Mouse (Mus musculus): ENCODE measurements around the gene Mnx1.
"Not testable (repeated sequence)": the region's sequence is repeated elsewhere in the genome, so short reads cannot be mapped to it uniquely, and the experiment has no call there.

Mnx1 gene

GRCm38 (mm10) chr5:29470271-29470670 is 8.0 kb downstream of the Mnx1 start:
- DNase-seq (ENCODE audit: inconsistent age in 2 of 2, low spot score in 1 of 2) = no peak

GRCm38 (mm10) chr5:29469501-29469900 is 8.8 kb downstream of the Mnx1 start:
- DNase-seq (ENCODE audit: inconsistent age in 2 of 2, low spot score in 1 of 2) = no peak

- DNase-seq (ENCODE audit: inconsistent age in 2 of 2, low spot score in 1 of 2) = no peak
Measured at GRCm38 (mm10) chr5:29468351-29469065, 9.8 kb downstream of the Mnx1 start.

GRCm38 (mm10) chr5:29467489-29468350 is 10.6 kb downstream of the Mnx1 start:
- DNase-seq (ENCODE audit: inconsistent age in 2 of 2, low spot score in 1 of 2) = peak in 1 of 2 experiments; percentile 39

GRCm38 (mm10) chr5:29462943-29463686 is 15.2 kb downstream of the Mnx1 start:
- no peak for DNase-seq (ENCODE audit: inconsistent age in 2 of 2, low spot score in 1 of 2)

- DNase-seq (ENCODE audit: inconsistent age in 2 of 2, low spot score in 1 of 2) = no peak
Measured at GRCm38 (mm10) chr5:29456895-29457656, 21.2 kb downstream of the Mnx1 start.

GRCm38 (mm10) chr5:29452352-29452751 is 25.9 kb downstream of the Mnx1 start:
- no peak for DNase-seq (ENCODE audit: inconsistent age in 2 of 2, low spot score in 1 of 2)

- DNase-seq (ENCODE audit: inconsistent age in 2 of 2, low spot score in 1 of 2) = no peak
Measured at GRCm38 (mm10) chr5:29445275-29445674, 33.0 kb downstream of the Mnx1 start.

- DNase-seq (ENCODE audit: inconsistent age in 2 of 2, low spot score in 1 of 2) = not testable (repeated sequence)
Measured at GRCm38 (mm10) chr5:29436728-29437127, 41.5 kb downstream of the Mnx1 start.

- DNase-seq (ENCODE audit: inconsistent age in 2 of 2, low spot score in 1 of 2) = no peak
Measured at GRCm38 (mm10) chr5:29435491-29435890, 42.8 kb downstream of the Mnx1 start.

- peak in 1 of 2 experiments; percentile 76 for DNase-seq (ENCODE audit: inconsistent age in 2 of 2, low spot score in 1 of 2)
Measured at GRCm38 (mm10) chr5:29434872-29435358, 43.4 kb downstream of the Mnx1 start.

GRCm38 (mm10) chr5:29434228-29434871 is 43.9 kb downstream of the Mnx1 start, which contains the start of gene Nom1:
Gene Nom1 (plus strand): TSS chr5:29434664.
- peak; percentile 92 to 97 for DNase-seq (ENCODE audit: inconsistent age in 2 of 2, low spot score in 1 of 2)

- DNase-seq (ENCODE audit: inconsistent age in 2 of 2, low spot score in 1 of 2) = not testable (repeated sequence)
Measured at GRCm38 (mm10) chr5:29423330-29423729, 54.9 kb downstream of the Mnx1 start.
